Mouse (Mus musculus) myocyte (in vitro differentiated cells): ENCODE measurements around the gene Jmjd4.

ENCODE experiments used
- E2F4 ChIP-seq: IDR thresholded peaks from one replicate; pipeline ENCODE4 v1.6.1; 2011; ENCODE audit warnings: mild to moderate bottlenecking, control low read depth, moderate library complexity; ENCODE audit not compliant: insufficient read depth
- MAX ChIP-seq: IDR thresholded peaks from one replicate; pipeline ENCODE4 v1.6.1; 2011; ENCODE audit warnings: low read depth, mild to moderate bottlenecking, control low read depth
- MYOG ChIP-seq, 3 experiments: IDR thresholded peaks; one replicate each; pipeline ENCODE4 v1.6.1; 2011; ENCODE audit warnings: control low read depth in 2 of 3, low read depth in 2 of 3, mild to moderate bottlenecking in 2 of 3; ENCODE audit not compliant: insufficient read length in 2 of 3, control insufficient read depth in 1 of 3, insufficient read depth in 1 of 3
- POLR2A ChIP-seq: IDR thresholded peaks from one replicate; pipeline ENCODE4 v1.6.1; 2011; ENCODE audit warnings: low read depth, mild to moderate bottlenecking, control low read depth, moderate library complexity; ENCODE audit not compliant: insufficient read length
- TCF12 ChIP-seq: IDR thresholded peaks from one replicate; pipeline ENCODE4 v1.6.1; 2011; ENCODE audit warnings: mild to moderate bottlenecking, control low read depth; ENCODE audit not compliant: poor library complexity, insufficient read depth, severe bottlenecking
- USF1 ChIP-seq: IDR thresholded peaks from one replicate; pipeline ENCODE4 v1.6.1; 2011; ENCODE audit warnings: low read depth, mild to moderate bottlenecking, control low read depth, moderate library complexity

DNA sequence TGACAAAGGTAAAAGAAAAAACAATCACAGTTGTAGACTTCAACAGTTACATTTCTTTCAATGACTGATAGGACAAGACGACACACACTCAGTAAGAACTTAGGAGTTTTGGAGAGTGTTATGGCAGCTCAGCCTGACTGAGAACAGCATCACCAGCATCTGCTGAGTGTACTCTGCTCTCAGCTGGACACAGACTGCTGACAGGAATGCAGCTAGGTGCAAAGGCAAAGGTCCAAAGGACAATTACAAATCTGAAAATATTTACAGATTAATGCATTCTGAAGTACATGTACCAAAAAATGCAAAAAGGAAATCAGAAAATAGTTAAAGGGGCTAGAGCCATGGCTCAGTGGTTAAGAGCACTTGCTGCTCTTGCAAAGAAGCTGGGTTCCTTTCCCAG, 19.9 kb upstream of the Jmjd4 start:
- TF ChIP-seq TCF12 (no peak), MAX (no peak), USF1 (no peak), POLR2A (no peak), MYOG (IDR thresholded peaks at IDR 0.05; ENCODE audit: control insufficient read depth in 1 of 3, insufficient read depth in 1 of 3, insufficient read length in 2 of 3, low read depth in 2 of 3) (no peak), E2F4 (no peak)
